Mouse (Mus musculus): ENCODE results near the gene Serac1.

Serac1 gene

DNA sequence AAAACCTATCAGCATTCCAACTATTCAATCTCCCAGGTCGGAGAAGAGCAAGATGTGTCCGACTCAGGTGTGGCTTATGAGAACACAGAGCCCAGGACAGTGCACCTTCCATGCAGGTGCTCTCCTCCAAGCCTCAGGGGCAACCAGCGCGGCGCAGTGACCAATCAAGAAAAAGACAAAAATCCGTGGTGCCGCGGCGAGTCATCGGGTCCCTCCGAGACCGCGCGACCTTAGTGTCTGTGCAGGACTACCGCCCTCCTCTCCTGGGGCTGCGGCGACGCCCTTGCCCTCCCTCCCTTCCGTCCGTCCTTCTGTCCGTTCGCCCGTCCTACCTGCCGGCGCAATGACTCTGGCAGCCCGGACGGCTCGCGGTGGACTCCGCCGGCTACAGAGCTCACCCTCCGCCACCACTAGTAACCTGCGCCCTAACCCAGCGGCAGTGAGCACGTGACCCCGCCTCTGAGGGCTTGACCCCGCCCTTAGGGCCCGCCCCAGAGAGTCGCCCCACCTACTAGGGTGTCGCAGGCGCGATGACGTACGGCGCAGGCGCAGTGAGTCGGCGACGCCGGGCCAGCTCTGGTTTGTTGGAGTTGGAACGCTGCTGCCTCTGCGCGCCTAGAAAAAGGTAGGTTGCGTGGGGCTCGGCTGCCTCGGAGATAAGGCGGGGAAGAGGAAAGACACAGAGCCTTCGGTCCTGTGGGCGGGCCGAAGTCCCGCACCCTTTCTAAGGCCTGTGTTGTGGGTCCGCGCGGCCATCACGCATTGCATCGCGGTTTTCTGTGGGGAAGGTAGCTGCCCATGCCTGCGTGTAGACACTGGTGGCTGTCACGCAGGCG, at the start of gene Serac1, which contains the start of gene Gtf2h5:
Gene Serac1 (minus strand): TSS at position 455 of the 836 bp plus-strand sequence.
Gene Gtf2h5 (plus strand): TSS at position 500 of the 836 bp plus-strand sequence.
- peak; percentile 98 for DNase-seq

DNA sequence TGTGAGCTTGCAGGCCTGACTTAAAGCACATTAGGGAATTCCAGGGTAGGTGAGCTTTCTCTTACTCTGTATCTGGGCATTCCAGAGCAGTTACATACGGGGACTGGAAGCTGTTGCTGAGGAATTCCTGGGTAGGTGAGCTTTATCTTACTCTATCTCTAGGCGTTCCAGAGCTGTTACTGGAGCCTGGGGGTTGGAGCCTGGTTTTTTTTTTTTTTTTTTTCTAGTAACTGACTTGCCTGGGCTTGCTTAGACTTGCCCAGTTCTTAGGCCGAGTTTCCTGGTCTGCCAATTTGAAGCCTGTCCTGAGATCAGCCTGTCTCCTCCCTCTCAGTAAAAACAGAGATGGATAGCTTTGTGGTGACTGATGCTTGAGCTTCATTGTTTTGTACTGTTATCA, 48.5 kb upstream of the Serac1 start:
- DNase-seq = no peak

DNA sequence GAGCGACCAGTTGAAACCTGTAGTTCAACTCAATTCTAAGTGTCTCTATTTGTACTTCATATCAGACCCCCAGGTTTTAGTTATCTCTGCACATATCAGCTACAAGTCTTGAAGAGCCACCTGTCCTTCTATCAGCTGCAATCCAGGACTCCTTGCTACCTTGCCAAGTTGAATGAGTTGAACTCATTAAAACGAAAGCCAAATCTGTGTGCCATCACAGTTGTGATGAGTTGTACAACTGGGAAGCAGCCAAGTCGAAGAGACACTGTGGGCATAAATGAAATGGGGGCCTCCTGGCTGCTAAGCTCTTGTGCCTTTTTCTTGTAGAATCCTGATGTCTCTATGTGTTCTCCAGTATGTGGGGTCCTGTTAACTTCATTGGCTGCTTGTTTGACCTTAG, 45.9 kb upstream of the Serac1 start:
- peak; percentile 55 for DNase-seq

- DNase-seq = no peak
Measured at GRCm38 (mm10) chr17:6123776-6124175, 44.2 kb upstream of the Serac1 start.

DNA sequence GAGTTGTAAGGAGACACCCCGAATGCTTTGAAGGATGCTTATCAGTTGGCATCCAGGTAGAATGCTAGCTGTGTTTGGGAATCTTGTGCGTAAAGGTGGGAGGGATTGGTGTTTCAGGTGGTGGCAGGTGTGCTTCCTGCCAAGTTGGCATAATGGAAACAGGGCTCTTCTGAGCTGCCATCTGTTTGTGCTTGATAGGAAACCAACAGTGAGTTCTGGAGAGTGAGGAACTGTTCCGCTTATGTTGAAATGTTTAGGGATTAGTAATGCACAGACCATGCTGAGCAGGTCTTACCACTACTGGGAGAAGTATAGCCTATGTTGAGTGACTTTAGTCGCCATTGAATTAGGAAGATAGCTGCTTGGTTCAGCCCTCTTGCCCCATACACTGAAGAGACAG, 39.3 kb upstream of the Serac1 start:
- peak; percentile 94 for DNase-seq

- DNase-seq = no peak
Measured at GRCm38 (mm10) chr17:6117917-6118316, 38.4 kb upstream of the Serac1 start.

GRCm38 (mm10) chr17:6117148-6117725, 37.7 kb upstream of the Serac1 start:
- no peak for DNase-seq

- DNase-seq = no peak
Measured at GRCm38 (mm10) chr17:6115085-6115484, 35.5 kb upstream of the Serac1 start.

GRCm38 (mm10) chr17:6113653-6114052, 34.1 kb upstream of the Serac1 start:
- DNase-seq = no peak

GRCm38 (mm10) chr17:6110956-6111355, 31.4 kb upstream of the Serac1 start:
- DNase-seq = peak; percentile 40

DNA sequence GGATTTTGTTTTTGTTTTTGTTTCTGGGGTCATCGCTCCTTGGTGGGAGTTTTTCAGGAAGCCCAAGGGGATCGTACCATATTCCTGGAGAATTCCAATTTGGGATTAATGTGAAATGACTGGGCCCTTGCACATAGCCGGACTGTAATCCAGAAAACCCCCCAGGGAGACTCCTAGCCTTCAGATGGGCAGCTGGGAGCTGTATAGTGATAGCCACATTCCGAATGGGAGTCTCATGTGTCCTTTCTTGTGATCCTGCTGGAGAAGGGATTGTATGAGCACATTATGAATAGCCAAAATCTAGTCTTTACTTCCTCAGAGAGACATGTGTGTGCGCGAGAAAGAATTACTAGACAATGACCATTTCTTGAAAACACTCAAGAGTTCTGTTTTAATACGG, 28.6 kb upstream of the Serac1 start:
- DNase-seq = peak; percentile 44

DNA sequence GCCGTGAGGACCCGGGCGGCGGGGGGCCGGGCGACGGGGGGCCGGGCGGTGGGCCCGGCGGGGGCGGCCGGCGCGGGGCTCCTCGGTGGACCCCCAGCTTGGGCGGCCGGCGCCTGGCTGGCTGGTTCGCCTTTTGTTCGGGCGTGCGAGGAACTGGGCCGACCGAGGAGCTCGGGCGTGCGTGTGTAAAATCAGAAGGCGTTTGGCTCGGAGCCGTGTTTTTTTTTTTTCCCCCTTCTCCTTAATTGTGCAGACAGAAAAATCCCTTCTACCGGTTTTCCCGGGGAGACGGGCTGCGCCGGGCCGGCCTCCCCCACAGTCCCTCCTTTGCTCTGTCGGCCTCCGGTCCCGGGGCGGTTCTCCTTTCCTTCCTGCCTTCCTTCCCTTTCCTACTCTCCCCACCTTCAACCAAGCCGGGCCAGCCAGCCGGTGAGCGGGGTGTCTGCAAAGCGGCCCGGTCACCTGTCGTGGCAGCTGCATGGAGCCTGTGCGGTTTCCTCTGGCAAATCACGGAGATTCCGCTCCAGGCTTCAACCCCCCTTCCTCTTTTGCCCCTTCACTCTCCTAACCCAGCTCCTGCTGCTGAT, 27.6 kb upstream of the Serac1 start:
- peak; percentile 78 for DNase-seq

- peak; percentile 87 for DNase-seq
Measured at GRCm38 (mm10) chr17:6106361-6107014, 26.9 kb upstream of the Serac1 start, which contains the start of gene Tulp4. TSS of gene Tulp4 (plus strand) at chr17:6106437.

GRCm38 (mm10) chr17:6103566-6103965, 24.0 kb upstream of the Serac1 start:
- DNase-seq = no peak

- DNase-seq = peak; percentile 45
Measured at GRCm38 (mm10) chr17:6102287-6102686, 22.7 kb upstream of the Serac1 start.

DNA sequence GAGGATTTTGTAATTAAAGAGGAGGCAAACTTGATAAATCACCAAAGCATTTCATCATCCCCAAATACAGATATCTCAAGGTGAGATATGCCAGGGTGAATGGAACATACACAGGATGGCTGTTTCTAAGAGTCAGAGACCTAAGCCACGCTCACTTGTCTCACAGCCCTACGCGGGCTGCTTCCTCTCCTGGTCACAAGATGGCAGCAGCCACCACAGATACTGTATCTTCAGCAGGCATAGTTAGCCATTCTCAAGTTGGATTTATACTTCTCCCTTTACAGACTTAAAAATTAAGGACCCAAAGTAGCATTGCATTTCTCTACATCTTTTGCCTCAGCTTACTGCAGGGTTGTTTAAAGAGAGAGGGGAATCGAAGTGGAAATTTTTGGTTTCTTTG, 18.3 kb upstream of the Serac1 start:
- peak; percentile 43 for DNase-seq

DNA sequence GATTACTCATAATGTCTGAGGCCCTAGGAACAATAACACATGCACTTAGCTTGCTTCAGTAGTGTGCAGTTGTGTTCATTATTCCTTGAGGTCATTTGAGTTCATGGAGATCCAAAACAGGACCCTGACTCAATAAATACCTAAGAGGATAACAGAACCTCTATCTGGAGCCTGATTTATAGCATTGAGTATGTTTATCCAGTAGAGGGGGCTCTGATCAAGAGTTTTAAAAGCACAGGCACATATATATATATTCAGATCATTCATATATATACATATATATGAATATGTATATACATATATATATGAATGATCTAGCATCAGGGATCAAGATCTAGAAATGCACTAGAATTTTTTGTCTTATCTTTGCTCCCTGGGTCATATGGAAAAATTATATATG, 16.0 kb upstream of the Serac1 start:
- DNase-seq = no peak

- DNase-seq = no peak
Measured at GRCm38 (mm10) chr17:6091604-6092003, 12.1 kb upstream of the Serac1 start.

GRCm38 (mm10) chr17:6083323-6083890, 3.9 kb upstream of the Serac1 start:
- no peak for DNase-seq

DNA sequence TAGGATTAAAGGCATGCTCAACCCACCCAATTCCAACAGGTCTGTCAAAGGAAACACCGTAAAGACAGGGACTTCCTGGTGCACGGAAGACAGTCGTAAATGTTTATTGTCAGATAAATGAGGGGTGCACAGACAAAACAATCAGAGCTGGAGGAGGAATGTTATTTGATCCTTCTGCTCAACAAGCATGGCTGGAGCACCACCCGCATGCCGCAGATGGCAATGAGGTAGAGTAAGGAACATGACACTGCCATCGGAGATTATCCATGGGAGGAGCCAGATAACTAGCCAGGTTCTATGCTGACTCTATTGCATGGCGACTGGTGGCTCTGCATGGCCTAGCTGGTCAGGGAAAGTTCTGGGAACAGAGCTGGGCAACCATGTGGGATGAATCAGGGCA, 6.1 kb downstream of the Serac1 start:
- no peak for DNase-seq

DNA sequence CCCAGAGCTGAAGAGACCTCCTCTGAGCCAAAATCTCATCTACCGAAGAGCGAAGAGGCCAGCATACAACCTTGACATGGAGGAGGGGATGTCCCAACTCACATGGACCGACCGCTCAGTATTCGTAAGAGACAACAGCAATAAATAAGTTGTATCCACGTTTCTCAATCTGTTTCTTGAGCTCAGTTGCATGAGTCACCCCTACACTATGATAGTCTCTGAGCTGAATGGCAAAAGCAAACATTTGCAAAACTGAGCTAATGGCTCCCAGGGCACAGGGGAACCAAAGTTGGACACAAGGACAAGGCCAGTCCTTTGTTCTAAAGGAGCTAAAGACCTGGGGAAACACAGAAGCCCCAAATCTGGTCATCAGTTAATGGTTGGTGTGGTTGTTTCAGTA, 9.7 kb downstream of the Serac1 start:
- no peak for DNase-seq

DNA sequence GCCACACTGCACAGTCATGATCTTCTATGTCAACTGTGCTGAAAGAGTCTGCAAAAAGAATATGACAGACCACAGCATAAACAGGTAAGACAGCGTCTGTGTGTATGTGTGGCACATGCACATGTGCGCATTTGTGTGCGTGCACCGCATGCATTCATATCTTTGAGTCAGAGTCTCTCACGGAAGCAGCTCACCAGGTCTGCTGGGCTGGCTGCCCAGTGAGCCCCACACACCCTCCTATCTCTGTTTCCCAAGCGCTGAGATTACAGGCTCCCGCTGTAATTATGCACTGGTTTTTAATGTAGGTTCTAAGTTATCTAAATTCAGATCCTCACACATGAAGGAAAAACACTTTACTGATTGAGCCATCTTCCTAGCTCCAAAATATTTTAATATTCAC, 11.9 kb downstream of the Serac1 start:
- no peak for DNase-seq

GRCm38 (mm10) chr17:6066021-6066420, 13.5 kb downstream of the Serac1 start:
- no peak for DNase-seq
